Mouse (Mus musculus): ENCODE data around the gene Itgbl1. TPM values are rescaled to one million over a fixed set of nuclear protein-coding genes. Genes with fewer than 3 reads are reported as not detected.

Gene Itgbl1
- polyA plus RNA-seq, 1 experiment = not detected

GRCm38 (mm10) chr14:123865779-123866726 lies 206.3 kb downstream of the Itgbl1 start:
- Histone ChIP-seq H3K4me1 (ENCODE audit: control insufficient read depth, insufficient read depth, low read length) (no peaks in the 10 kb centered on the region), H3K4me3 (ENCODE audit: insufficient read depth, low read depth, low read length) (no peak overlapping the region), H3K27ac (ENCODE audit: insufficient read depth, low read depth, low read length) (no peak overlapping the region)
- TF ChIP-seq POLR2A (IDR thresholded peaks at IDR 0.05; ENCODE audit: insufficient read depth, low read depth, low read length) = no peak
- TF ChIP-seq CTCF (IDR thresholded peaks at IDR 0.05; ENCODE audit: insufficient read depth, low read depth, low read length) = no peak
- 58% methylated on average over 6 of the region's 6 CpGs for WGBS

GRCm38 (mm10) chr14:123927903-123928302 lies 268.1 kb downstream of the Itgbl1 start:
- H3K4me1 ChIP-seq (ENCODE audit: control insufficient read depth, insufficient read depth, low read length) = no peaks in the 10 kb centered on the region
- H3K4me3 ChIP-seq (ENCODE audit: insufficient read depth, low read depth, low read length) = no peak overlapping the region
- no peak overlapping the region for H3K27ac ChIP-seq (ENCODE audit: insufficient read depth, low read depth, low read length)
- no peak for TF ChIP-seq CTCF (IDR thresholded peaks at IDR 0.05; ENCODE audit: insufficient read depth, low read depth, low read length)
- TF ChIP-seq POLR2A (IDR thresholded peaks at IDR 0.05; ENCODE audit: insufficient read depth, low read depth, low read length) = no peak
- 94% methylated on average over 1 of the region's 1 CpGs for WGBS

DNA sequence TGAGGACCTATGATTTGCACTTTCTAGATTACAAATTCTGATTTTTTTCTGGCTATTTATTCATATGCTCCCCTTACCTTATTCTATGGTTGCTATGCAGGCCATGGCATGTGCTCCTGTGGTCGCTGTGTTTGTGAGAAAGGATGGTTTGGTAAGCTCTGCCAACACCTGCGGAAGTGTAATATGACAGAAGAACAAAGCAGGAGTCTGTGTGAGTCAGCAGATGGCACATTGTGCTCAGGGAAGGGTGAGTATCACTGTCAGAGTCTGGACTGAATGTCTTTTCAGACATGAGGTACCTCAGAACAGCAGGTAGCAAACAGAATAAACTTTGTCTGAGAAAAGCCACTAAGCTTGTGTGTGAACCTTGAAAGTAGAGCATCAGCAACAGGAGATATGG lies 306.8 kb downstream of the Itgbl1 start:
- no peak overlapping the region for H3K27ac ChIP-seq (ENCODE audit: insufficient read depth, low read depth, low read length)
- WGBS = 71% methylated on average over 2 of the region's 2 CpGs
- no peaks in the 10 kb centered on the region for H3K4me1 ChIP-seq (ENCODE audit: control insufficient read depth, insufficient read depth, low read length)
- no peak overlapping the region for H3K4me3 ChIP-seq (ENCODE audit: insufficient read depth, low read depth, low read length)
- TF ChIP-seq CTCF (IDR thresholded peaks at IDR 0.05; ENCODE audit: insufficient read depth, low read depth, low read length) = no peak
- no peak for TF ChIP-seq POLR2A (IDR thresholded peaks at IDR 0.05; ENCODE audit: insufficient read depth, low read depth, low read length)

- H3K27ac ChIP-seq (ENCODE audit: insufficient read depth, low read depth, low read length) = no peak overlapping the region
- WGBS = 91% methylated on average over 6 of the region's 6 CpGs
These were observed 308.2 kb downstream of the Itgbl1 start for GRCm38 (mm10) chr14:123967996-123968395.

DNA sequence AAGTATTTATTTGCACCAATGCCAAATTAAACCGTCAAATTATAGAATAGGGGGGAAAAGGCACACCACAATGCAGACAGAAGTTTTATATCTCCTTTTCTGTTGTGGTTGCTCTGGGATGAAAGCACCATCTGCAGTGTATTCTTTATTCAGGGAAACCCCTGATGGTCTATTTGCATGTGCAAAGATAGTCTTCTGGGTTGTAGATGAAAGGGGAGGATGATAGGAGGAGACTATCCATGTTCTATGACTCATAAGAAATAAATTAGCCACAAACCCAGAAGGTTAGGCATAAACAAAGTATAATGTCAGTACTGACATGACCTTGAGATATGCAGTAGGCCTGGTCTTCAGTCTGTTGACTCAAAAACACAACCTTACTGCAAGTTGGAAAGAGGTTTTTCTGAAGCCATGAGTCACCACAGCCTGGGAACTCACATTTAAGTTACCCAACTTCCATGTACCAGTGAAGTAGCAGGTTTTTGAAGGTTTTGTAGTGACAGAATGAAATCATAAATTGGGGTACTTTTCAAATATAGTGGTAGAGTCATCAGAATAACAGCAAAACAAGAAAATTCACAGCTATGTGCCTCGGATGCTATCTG lies 330.9 kb downstream of the Itgbl1 start:
- no peak overlapping the region; the same call in 1 of the 2 replicates for H3K27ac ChIP-seq (ENCODE audit: insufficient read depth, low read depth, low read length)
- no peak overlapping the region for H3K4me3 ChIP-seq (ENCODE audit: insufficient read depth, low read depth, low read length)
- 0 out of 2 replicates have a peak, but pooled peaks cover 2% of the 10 kb centered on the region for H3K4me1 ChIP-seq (ENCODE audit: control insufficient read depth, insufficient read depth, low read length)
- no peak for TF ChIP-seq POLR2A (IDR thresholded peaks at IDR 0.05; ENCODE audit: insufficient read depth, low read depth, low read length)
- TF ChIP-seq CTCF (IDR thresholded peaks at IDR 0.05; ENCODE audit: insufficient read depth, low read depth, low read length) = no peak
- 62% methylated on average over 2 of the region's 2 CpGs for WGBS

More at GRCm38 (mm10) chr14:123967996-123968395, 308.2 kb downstream of the Itgbl1 start:
- no peak for TF ChIP-seq CTCF (IDR thresholded peaks at IDR 0.05; ENCODE audit: insufficient read depth, low read depth, low read length)
- no peak for TF ChIP-seq POLR2A (IDR thresholded peaks at IDR 0.05; ENCODE audit: insufficient read depth, low read depth, low read length)
- Histone ChIP-seq H3K4me3 (ENCODE audit: insufficient read depth, low read depth, low read length) (no peak overlapping the region), H3K4me1 (ENCODE audit: control insufficient read depth, insufficient read depth, low read length) (no peaks in the 10 kb centered on the region)

Other genes starting within 250 kb of the Itgbl1 start
- gene Nalcn, start 32.8 kb upstream of the Itgbl1 start, polyA plus RNA-seq (2012; ENCODE audit: insufficient read depth, insufficient read length, low replicate concordance, missing spikeins) = not detected in 2 replicates